Mouse (Mus musculus) heart, adult 18-20 months (tissue): ENCODE data around the gene Ret. TPM values are rescaled to one million over a fixed set of nuclear protein-coding genes. Genes with fewer than 3 reads are reported as not detected.
A peak's percentile ranks its signal among the peaks of the same experiment; 100 is the strongest.

ENCODE experiments used
- DNase-seq, 2 experiments: peaks; one replicate each; pipeline ENCODE4 v3.0.0; 2021 to 2022; ENCODE audit warnings: mixed read lengths in 1 of 2
- long read RNA-seq, 2 experiments: library from polyadenylated mRNA; stranded (forward); transcript quantifications; one replicate each; pipeline ENCODE4 v2.0.0; 2021
- total RNA-seq, 2 experiments: library from RNA; stranded (reverse); gene quantifications; 2 replicates each; pipeline ENCODE4 v1.2.3; 2021

Gene Ret
- 1 to 10 TPM; 3.3 to 5.3 TPM for total RNA-seq
- long read RNA-seq, experiment 1, full-length matches to known transcripts, result 1 of 2 reads
- long read RNA-seq, experiment 1, partial matches to known transcripts, result 0 of 2 reads
- long read RNA-seq, experiment 1, other reads (novel, unspliced or antisense), result 1 of 2 reads
- long read RNA-seq, experiment 2, result 0 reads

DNA sequence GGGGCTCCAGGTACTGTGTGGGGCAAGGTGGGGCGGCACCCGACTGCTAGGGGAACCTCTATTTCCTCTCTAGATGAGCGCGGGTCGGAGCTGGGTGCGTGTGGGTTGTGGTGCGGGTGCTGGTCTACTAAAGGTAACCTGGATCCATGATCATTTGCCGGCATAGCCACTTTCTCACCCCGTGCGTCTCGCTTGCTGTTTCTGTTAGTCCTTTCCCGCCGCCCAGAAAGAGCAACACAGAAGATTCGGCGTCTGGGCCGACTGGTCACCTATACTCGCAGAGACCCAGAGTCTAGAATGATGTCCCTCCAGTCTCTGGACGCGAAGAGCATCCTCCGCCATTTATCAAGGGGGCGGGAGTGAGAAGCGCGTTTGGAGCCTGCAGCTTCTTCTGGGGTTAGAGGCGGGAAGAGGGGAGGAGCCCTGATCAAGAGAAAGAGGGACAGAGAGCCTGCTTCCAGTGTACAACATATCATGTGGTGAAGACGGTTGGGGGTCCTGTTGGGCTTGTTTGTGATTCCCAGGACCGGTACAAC is at the start of gene Ret:
TSS of gene Ret (minus strand) at position 279 of the 536 bp plus-strand sequence.
- peak; percentile 25 to 33 for DNase-seq

GRCm38 (mm10) chr6:118247161-118247560 is 49.6 kb upstream of the Ret start:
- no peak for DNase-seq

GRCm38 (mm10) chr6:118244106-118244505 is 46.6 kb upstream of the Ret start:
- peak in 1 of 2 experiments; percentile 9 for DNase-seq

DNA sequence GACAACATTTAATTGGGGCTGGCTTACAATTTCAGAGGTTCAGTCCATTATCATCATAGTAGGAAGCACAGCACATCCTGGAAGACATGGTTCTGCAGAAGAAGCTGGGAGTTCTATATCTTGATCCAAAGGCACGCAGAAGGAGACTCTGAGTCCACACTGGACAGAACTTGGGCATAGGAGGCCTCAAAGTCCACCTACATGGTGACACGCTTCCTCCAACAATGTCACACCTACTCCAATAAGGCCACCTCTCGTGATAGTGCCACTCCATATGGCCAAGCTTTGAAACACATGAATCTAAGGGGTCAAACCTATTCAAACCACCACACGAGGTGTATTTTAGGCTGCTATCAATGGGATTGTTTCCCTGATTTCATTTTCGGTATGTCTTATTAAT is 45.4 kb upstream of the Ret start:
- no peak for DNase-seq

DNA sequence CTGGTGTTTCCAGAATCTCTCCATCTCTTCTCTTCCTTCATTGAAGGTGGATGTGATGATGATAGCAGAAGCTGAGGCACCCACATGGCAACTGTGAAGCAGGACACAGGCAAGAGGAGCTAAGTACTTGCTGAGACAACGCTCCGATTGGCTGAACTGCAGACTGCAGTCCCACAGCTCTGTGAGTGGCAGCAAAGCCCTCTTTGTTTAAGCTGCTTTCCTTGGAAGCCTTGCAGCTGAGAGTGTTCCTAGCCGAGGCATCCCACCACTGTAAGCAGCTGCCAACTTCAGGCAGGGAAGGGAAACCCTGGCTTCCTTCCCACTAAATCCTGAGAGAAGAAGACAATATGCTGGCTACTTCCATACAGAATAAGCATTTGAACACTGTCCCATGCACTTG is 28.6 kb upstream of the Ret start:
- DNase-seq, result no peak

- no peak for DNase-seq
Measured at GRCm38 (mm10) chr6:118222471-118222870, 25.0 kb upstream of the Ret start.

GRCm38 (mm10) chr6:118215676-118216075 is 18.2 kb upstream of the Ret start:
- DNase-seq, result no peak

GRCm38 (mm10) chr6:118208326-118208725 is 10.8 kb upstream of the Ret start:
- DNase-seq, result peak in 1 of 2 experiments; percentile 0

DNA sequence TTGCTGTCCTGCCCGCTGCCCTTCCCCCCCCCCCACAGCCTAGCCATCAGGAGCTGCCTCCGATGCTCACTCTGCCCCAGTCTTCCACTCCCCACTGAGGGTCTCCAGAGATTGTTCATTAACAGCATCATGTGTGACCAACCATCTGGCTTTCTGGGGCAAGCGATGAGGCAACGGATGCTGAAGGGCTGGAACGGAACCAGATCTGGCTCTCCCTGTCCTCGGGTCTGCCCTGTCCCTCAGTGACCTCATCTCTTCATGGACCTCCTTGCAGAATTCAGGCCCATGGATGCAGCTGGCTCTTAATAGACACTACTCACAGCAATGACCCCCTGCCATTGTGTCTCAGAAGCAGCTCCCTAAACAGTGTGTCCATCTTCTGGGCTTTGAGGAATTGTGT is 8.9 kb upstream of the Ret start:
- peak; percentile 29 to 40 for DNase-seq

DNA sequence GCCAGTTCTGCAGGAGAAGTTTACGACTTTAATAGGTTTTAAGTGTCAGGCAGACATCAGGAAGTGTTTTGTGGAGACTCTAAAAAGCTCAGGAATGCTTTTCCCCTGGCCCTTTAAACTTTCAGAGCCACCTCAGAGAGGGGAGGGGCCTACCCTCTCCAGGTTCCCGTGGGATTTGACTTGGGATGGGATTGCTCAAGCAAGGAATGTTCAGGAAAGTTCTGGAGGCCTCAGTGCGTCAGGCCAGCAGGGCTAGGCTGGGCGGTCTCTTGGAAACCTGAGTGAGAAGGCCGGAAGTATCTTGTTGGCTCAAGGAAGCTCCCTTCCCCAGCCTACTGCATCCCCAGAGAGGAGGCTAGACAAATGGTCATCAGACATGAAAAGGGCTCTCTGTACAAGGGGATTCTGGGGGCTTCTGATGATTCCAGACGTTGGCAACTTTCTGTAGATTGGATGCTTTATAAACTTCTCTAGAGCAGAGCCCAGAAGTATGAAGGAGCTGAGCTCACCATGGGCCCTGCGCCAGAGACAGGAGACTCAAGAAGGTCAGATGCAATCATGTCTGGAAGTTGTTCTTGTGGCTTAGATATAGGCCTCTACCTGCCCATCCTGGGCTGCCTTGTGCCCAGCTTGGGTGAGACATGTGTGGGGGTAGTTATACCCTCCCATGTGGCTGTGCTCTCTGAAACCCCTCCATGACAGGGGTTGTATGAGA is 7.8 kb upstream of the Ret start:
- peak; percentile 78 to 81 for DNase-seq

- no peak for DNase-seq
Measured at GRCm38 (mm10) chr6:118204112-118204511, 6.6 kb upstream of the Ret start.

DNA sequence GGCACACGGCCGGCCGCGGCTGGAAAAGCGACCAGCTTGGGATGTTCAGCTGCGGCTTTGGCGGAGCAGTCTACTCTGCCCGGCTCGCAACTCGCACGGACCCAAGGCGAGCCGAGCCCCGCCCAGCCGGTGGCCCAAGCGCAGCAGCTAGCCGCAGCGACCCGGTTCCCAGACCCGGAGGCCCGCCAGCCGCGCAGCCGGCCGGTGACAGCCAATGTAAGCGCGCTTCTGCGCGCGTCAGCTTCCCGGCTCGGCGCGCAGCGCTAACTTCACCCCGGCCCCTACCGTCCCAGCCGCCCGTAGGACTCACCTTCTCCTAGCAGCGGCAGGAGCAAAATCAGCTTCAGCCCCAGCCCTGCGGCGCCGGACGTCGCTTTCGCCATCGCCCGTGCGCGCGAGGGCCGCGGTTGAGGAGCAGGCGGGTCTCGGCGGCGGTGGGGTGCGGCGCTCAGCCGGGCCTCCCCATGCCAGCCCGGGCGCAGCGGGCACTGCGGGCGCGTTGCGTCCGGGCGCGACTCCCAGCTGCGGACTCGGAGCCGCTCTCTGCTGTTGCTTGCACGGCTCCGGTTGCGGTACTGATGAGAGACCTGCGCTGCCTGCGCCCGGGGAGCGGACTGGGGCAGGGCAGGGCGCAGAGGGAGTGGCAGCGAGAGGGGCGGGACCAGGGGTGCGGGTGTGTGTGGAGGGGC is 623 bp downstream of the Ret start:
- peak; percentile 60 to 61 for DNase-seq

- DNase-seq, result peak; percentile 51 to 67
Measured at GRCm38 (mm10) chr6:118195108-118195507, 2.4 kb downstream of the Ret start.

DNA sequence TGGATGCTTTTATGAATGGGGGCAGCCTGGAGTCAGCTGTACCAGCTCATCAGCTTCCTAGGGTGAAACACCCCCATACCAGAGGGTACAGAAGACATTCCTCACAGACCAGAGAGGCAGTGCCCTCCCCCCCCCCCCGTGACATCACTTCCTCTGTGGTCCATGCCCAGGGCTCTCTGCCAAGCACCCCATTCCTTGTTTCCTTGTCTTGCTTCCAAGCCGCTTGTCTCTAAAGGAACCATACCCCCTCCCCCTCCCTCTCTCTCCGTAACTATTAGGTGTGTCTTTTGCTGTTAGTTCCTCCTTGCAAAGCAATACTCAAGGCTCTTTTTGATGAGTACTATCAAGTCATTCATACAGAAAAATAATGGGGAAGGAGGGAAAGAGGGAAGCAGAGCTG is 4.6 kb downstream of the Ret start:
- DNase-seq, result no peak

DNA sequence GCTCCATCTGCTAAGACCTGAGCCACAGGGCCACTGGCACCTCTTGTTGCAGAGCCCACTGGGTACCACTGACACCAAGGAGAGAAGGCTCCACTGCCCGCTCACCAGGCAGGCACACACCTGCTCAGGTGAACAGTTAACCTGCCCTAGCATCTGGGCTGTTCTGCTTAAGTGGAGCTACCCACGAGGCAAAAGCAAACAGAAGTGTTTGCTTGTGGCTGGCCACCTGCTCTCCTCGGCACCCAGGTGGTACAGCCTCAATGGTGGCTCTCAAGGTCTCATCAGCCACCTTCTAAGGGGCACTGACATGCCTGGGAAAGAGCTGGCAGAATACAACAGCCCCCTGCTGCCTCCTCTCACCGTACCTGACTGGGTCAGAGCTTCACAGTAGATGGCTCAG is 5.3 kb downstream of the Ret start:
- DNase-seq, result no peak

GRCm38 (mm10) chr6:118189764-118190163 is 7.8 kb downstream of the Ret start:
- DNase-seq, result no peak

GRCm38 (mm10) chr6:118188599-118188998 is 8.9 kb downstream of the Ret start:
- no peak for DNase-seq

DNA sequence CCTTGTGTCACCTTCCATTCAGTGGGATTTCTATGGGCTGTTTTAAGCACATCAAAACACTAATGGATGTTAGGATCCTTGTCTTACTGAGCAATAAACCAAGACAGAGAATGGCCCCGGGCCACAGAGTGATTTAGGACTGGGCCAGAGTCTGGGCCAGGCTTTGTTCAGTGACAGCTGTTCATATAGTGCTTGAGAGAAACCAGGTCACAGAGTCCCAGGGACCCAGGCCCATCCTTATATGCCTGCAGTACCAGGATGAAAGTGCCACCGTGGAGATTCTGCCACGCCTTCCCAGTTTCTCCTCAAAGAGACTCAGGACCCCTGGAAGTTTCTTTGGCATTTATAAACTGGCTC is 10.3 kb downstream of the Ret start:
- no peak for DNase-seq

- DNase-seq, result no peak
Measured at GRCm38 (mm10) chr6:118186620-118187284, 10.8 kb downstream of the Ret start.

DNA sequence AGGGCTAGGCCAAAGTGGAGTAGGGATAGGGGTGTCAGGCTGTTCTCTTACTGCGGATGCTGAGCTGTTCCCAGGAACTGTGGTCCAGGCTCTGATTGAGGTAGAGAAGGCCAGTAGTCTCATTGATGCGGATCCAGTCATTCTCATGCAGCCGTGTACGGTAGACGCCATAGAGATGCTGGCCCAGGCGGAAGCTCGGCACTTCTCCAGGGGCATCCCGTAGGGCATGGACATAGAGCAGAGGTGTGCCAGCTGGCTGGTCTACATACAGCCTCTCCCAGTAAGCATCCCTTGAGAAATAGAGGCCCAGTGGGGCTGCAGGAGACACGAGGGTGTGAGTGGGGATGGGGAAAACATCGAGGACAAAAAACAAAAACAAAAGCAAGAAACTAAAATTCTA is 13.4 kb downstream of the Ret start:
- DNase-seq, result no peak

DNA sequence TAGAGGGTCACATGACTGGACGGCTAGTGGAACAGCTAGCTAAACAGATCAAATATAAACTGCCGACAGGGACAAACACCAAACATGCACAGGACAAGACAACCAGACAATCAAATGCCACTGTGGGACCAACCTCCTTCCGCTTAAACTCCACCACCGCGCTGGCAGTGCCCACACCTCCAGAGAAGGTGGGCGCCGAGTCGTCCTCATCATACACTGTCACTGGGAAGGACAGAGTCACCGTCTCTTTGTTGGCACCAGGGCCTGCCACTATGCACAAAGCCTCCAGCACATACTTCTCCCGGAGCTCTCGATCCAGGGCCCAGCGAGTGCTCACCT is 17.5 kb downstream of the Ret start:
- no peak for DNase-seq

GRCm38 (mm10) chr6:118179316-118180084 is 18.0 kb downstream of the Ret start:
- DNase-seq, result peak; percentile 76 to 81
